Mouse (Mus musculus): ENCODE data around the gene Recql.

DNA sequence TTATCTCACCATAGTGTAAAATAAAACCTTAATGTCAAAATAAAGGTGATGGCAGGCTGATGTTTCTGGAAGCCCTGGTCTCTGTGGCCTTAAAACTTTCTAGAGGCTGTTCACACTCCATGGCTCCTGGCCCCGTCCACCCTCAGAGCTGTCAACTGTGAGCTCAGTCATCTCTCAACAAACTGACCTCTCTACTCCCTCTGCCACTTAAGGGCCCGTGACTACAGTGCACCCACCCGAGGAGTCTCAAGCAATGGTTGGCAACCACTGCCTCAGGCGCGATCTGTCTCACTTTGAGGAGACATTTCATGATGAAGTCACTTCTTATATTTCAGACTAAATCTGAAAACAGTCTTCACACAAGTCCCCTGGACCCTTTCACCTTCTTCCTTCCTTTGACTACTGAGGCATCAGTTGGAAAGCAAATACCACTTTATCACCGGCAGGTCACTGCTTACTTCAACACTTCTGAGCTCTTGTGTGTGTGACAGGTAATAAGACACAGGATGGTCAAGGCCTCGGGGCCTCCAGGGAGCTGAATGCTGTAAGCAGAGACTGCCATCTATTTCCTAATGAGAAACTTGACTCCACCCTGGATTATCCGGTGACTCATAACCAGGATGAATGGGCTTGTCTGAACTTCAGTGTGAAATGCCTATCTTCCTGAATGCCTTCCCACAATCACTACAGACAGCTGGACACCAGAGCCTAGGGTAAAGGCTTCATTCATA, 21.0 kb downstream of the Recql start:
- TF ChIP-seq POLR2A (IDR thresholded peaks at IDR 0.05; ENCODE audit: borderline replicate concordance, insufficient read depth, low read length) (no peak), CTCF (IDR thresholded peaks at IDR 0.05; ENCODE audit: borderline replicate concordance, insufficient read depth, low read depth, low read length) (no peak)

Measured in cerebellum, adult 2 months (tissue).